Mouse (Mus musculus) brain, embryonic 14.5 days (tissue): Measurements from ENCODE around the gene Adrm1.

ENCODE experiments used
- CTCF ChIP-seq: fragments of 200-500 bp; IDR thresholded peaks from 2 replicates; pipeline ENCODE4 v1.5.1; 2012; ENCODE audit warnings: inconsistent platforms, mild to moderate bottlenecking, moderate library complexity, borderline replicate concordance; ENCODE audit not compliant: insufficient read depth, insufficient read length; ENCODE audit errors: extremely low read depth
- POLR2A ChIP-seq: fragments of 200-500 bp; IDR thresholded peaks from 2 replicates; pipeline ENCODE4 v1.6.1; 2012; ENCODE audit warnings: mild to moderate bottlenecking, inconsistent platforms, borderline replicate concordance; ENCODE audit not compliant: poor library complexity, insufficient read depth, insufficient read length, severe bottlenecking; ENCODE audit errors: extremely low read depth

- TF ChIP-seq CTCF, result no peak
- peak; percentile 90 for TF ChIP-seq POLR2A
These were observed 311 bp downstream of the Adrm1 start for GRCm38 (mm10) chr2:180171522-180172070.
